Mouse (Mus musculus): ENCODE measurements around the gene Pkd1l1. TPM values are rescaled to one million over a fixed set of nuclear protein-coding genes. Genes with fewer than 3 reads are reported as not detected.
A peak's percentile ranks its signal among the peaks of the same experiment; 100 is the strongest.

The Pkd1l1 gene
- total RNA-seq, 2 experiments from 2014 or later, result 0.05 TPM; not detected in 1

DNA sequence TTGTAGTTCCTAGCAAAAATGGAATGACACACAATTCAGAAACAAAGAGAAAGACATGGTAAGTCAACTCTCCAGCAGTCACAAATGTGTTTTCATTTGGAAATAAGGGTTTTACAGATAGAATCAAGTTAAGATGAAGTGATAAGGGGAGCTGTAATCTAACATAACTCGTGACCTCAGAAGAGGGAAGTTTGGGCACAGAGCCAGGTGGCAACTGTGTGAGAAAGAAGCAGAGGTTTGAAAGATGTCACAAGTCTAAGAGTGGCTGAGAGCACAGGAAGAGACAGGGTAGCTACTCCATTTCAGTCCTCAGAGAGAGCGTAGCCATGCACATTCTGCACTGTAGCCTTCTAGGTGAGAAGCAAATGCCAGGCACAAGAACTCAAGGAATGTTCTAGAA is 180.9 kb downstream of the Pkd1l1 start:
- DNase-seq (ENCODE audit: low spot score in 2 of 2), result no peak
- H3K27ac ChIP-seq, result no peak overlapping the region
- H3K4me3 ChIP-seq, result no peak overlapping the region
- TF ChIP-seq CTCF (conservative IDR thresholded peaks at IDR 0.05), result no peak

DNA sequence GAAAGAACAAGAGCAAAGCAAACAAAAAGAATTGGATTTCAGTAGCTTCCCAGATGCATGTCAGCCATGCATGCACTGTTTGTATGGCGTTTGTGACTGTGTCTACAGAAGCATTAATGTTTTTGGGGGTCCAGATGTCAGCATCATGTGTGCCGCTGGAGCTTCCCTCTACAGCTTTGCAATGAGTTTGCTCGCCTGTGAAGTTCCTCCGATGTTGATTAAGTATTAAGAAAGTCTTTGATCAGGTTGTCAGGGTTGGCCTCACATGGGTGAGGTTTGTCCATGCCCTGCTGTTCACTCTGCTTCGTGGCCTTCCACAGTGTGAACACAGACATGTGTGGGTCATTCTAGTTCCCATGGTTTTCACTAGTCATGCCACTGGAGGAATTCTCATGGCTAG is 183.9 kb downstream of the Pkd1l1 start:
- no peak for DNase-seq (ENCODE audit: low spot score in 2 of 2)
- Histone ChIP-seq H3K4me3 (no peak overlapping the region), H3K27ac (no peak overlapping the region)
- TF ChIP-seq CTCF (conservative IDR thresholded peaks at IDR 0.05), result no peak

DNA sequence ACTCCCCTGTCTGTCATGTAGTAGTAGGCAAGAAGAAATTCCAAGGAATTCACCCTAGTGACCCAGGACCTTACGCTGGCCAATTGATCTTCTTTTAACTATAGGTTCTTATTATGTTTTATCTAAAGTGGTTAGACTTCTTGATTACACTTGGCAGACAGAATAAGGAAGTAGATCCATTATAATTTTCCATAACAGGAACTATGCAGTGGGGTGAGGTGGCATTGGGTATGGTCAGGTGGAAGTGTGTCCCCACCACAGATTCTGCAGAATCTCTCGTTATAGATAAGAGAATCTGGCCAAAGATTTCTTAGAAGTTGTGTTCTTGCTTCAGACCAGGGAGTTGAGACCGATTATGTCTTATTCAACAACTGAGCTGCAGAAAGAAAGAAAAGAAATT is 185.5 kb downstream of the Pkd1l1 start:
- no peak overlapping the region for H3K4me3 ChIP-seq
- TF ChIP-seq CTCF (conservative IDR thresholded peaks at IDR 0.05), result no peak
- H3K27ac ChIP-seq, result no peak overlapping the region
- no peak for DNase-seq (ENCODE audit: low spot score in 2 of 2)

DNA sequence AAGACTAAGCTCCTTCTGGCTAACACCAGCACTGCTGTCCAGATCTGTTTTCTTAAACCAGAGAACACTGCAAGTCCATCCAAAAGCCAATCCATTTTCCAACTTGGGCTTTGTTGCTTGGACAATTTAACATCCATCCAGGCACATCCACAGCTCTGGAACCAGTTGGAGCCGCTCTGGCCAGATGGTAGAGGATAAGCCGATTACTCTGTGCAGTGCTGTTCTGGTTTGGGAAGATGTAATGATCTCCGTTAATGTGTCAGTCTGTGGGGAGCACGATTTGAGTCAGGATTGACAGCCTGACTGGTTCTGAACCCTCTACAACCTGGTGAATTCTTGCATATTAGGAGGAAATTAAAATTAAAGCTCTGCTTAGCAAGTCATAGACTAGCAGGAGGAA is 188.7 kb downstream of the Pkd1l1 start:
- H3K27ac ChIP-seq, result no peak overlapping the region

DNA sequence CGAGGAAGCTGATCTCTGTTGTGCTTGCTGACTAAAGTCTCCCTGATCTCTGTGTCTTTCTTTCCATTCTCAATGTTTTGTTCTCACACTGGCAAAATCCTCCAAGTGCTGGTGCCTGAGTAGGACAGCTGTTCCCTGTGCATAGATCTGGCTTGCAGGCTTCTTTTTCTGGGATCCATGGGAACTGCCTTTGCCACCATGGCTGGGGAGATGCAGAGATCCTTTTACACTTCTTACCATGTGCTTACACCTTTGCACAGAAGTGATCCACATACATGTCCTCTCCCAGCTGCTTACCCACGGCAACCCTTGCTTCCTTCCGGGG is 191.0 kb downstream of the Pkd1l1 start:
- no peak overlapping the region for H3K27ac ChIP-seq
- TF ChIP-seq CTCF (conservative IDR thresholded peaks at IDR 0.05), result no peak
- no peak overlapping the region for H3K4me3 ChIP-seq
- peak in 1 of 2 experiments; percentile 10 for DNase-seq (ENCODE audit: low spot score in 2 of 2)

More for the DNA sequence above, 188.7 kb downstream of the Pkd1l1 start:
- H3K4me3 ChIP-seq, result no peak overlapping the region
- TF ChIP-seq CTCF (conservative IDR thresholded peaks at IDR 0.05), result no peak
- DNase-seq (ENCODE audit: low spot score in 2 of 2), result no peak

DNA sequence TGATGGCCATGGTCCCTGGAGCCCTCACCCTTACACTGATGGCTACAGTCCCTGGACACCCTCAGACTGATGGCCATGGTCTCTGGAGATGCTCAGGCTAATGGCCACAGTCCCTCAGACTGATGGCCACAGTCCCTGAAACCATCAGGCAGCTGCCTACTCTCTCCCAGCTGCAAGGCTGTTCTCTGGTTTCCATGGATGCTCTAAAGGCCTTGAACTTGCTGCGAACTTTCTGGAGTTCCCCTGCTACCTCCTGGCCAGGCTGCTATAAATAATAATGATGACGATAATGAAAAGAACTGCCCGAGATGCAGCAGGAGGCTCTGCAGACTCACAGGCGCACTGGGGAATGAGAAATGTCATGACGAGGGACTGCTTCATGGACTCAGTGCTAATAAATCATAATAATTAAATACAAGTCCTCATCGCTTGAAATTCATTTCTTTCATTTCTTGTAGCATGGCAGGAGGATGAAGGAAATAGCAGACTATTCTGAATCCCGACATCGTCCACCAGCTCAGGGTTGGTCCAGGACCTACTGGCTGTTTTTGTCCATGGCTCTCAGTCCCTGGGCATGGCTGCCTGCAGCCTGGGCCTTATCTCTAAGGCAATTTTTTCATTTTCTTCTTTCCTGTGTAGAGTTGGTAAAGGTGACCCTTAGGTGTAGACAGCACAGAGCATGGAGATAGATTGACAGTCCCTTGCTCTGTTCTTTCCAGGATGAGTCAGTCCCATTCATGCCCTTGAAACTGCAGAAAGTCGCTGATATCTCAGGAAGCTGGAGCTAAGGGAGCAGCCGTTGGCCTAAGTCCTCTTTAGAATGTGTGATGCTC is 191.5 kb downstream of the Pkd1l1 start:
- TF ChIP-seq CTCF (conservative IDR thresholded peaks at IDR 0.05), result no peak
- Histone ChIP-seq H3K27ac (no peak overlapping the region), H3K4me3 (no peak overlapping the region)
- no peak for DNase-seq (ENCODE audit: low spot score in 2 of 2)

DNA sequence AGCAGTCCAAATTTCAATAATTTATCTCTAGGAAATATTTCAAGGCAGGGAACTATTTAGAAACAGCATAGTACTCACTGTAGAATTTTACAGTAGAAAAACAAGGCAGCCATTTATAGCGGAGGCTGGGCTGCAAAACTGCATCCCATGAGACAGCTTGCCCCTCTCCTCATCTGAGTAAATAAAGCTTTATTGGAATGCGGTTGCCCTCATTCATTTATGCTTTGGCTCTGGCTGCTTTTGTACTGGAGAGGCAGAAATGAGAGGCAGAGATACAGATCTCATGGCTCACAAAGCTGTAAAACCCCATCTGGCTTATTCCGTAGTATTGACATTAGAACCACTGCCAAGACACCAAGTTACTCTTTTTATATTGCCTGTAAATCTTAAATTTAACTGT is 193.6 kb downstream of the Pkd1l1 start:
- no peak for TF ChIP-seq CTCF (conservative IDR thresholded peaks at IDR 0.05)
- DNase-seq (ENCODE audit: low spot score in 2 of 2), result no peak

More for the DNA sequence above, 193.6 kb downstream of the Pkd1l1 start:
- H3K27ac ChIP-seq, result no peak overlapping the region
- no peak overlapping the region for H3K4me3 ChIP-seq

Other genes starting within 250 kb of the Pkd1l1 start
- 10 to 100 TPM; 14.1 to 15.3 TPM for gene Hus1, start 37.9 kb upstream of the Pkd1l1 start, total RNA-seq (2021)
- 1 to 10 TPM; 1.3 to 1.6 TPM for gene Gm11992, start 75.3 kb upstream of the Pkd1l1 start, total RNA-seq (2021)
- gene Sun3, start 75.7 kb upstream of the Pkd1l1 start, total RNA-seq (2021), result under 1 TPM; 0.41 to 0.98 TPM
- 1 to 10 TPM; 4.7 to 5.4 TPM for gene Upp1, start 144.8 kb upstream of the Pkd1l1 start, total RNA-seq (2021)
- under 1 TPM; 0.02 to 0.03 TPM for gene Abca13, start 218.7 kb upstream of the Pkd1l1 start, total RNA-seq (2021)

All from layer of hippocampus, adult 2 months (tissue).